Mouse (Mus musculus) cerebellum, postnatal 4 days (tissue): Measurements from ENCODE around the gene Ugt1a2.
A peak's percentile ranks its signal among the peaks of the same experiment; 100 is the strongest.

ENCODE experiments used
- DNase-seq, 2 experiments: peaks; one replicate each; pipeline ENCODE4 v3.0.0; 2022; ENCODE audit warnings: low spot score in 2 of 2, mixed read lengths in 1 of 2

Ugt1a2 gene

DNA sequence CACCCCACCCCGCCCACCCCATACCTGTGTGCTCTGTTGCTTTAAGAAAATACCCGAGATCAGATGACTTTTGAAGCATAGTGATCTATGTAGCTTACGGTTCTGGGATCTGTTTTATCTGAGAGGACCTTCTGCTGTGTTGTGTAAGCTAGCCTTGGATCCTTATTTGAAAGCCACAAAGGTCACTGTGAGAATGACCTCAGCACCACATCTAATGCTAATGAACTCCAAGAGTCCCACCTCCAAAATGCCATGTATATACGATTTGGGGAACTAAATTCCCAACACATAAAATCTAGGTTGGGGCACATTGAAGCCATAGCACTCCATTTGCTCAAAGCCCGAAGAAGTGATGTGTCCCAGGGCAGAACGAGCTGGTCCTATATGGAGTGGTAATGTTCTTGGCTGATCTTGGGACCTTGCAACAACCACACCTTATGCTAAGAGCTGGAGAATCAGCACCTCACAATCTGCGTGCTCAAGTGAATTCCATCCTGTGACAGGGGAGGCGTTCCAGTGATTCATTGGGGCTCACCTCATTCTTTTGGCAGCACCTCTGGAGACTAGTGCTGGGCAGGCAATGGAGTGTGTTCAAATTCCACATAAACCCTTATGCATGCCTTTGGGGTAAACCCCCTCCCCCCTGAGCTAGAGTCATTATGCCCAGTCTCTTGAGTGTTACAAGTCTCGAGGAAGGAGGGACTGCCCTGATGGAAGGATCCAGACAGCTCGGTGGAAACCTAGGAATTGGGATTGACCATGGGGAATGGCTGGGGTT, 56.7 kb downstream of the Ugt1a2 start:
- DNase-seq: no peak

DNA sequence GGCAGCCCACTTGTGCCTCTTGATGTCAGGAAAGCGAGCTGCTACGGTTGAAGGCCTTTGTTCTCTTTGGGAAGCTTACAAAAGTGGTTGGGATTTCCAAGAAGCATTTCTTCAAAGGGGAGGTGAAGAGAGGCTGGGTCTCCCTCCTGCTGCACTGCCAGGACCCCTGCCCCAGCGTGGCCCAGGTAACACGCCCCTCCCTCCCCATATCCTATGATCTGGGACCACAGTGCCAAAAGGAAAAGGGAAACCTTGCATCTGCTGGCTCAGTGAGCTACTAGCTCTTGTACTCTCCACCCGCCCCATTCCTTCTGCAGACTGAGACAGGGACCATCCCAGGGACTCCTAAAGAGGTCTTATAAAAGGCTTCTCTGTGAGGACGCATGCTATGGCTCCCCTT, 57.3 kb downstream of the Ugt1a2 start:
- DNase-seq: no peak

DNA sequence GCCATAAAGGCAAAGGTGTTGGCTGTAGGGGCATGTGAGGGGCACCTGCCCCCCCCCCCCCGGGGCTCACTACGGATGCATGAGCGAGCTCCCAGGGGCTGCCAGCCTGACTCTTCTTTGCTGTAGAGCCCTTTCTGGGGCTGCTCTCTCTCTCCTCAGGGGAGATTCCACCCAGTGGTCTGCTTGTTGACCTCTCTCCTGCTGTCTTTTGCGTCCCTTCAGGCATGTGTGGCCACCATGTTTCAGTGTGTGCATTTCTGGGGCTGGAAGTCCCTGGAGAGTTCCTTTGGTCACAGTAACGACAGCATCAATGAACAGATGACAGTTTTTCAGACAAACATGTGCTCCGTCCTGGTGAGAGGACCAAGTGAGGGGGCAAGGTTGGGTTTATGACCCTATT, 58.0 kb downstream of the Ugt1a2 start:
- no peak for DNase-seq

DNA sequence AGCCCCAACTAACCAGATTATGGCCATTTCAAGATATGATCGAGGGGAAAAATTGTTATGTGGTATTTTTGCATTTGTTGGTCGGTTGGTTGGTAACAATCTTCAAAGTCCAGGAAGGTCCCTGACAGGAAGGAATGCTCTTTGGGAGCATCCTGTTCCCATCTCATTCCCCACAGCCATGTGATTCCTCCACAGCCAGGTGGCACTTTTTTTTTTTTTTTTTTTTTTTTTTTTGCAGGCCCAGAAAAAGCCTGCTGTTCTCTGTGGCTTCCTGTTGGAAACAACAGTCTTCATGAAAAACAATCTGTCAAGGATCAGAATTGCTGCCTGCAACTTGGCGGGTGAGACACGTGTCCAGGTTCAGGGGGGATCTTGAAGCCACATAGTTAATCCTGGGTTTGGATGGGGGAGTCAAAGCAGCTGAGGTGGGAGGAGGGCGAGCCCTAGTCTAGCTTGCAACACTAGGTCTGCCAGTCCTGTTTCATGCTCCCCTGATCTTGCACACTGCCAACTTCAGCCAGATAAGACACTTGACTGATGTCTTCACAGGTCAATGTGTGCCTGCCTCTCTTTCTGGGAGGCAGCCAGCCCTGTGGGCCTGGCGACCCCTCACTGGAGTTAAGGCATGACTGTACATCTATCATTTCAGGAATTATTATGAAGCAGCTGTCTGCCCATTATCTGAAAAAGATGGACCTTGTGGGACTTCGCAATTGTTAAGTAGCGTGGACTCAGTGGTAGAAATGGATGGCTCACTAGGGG, 58.7 kb downstream of the Ugt1a2 start:
- peak in 1 of 2 experiments; percentile 69 for DNase-seq

DNA sequence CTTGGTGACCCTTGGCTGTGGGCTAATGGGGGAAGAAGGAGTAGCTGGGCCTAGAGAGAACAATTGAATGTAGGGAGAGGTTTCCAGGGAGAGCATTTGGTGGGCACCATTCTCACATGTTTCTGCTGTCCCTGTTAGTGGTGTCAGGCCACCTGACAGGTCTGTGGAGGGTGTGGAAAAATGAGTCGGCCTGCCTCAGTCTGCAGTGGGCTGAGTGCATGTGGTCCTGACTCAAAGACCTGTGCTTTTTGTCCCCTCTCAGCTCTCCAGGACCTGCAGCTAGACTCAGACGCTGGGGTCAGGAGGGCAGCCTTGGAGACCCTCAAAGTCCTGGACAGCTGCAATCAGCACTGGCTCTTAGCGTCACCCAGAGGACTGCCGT, 59.2 kb downstream of the Ugt1a2 start:
- DNase-seq: no peak

DNA sequence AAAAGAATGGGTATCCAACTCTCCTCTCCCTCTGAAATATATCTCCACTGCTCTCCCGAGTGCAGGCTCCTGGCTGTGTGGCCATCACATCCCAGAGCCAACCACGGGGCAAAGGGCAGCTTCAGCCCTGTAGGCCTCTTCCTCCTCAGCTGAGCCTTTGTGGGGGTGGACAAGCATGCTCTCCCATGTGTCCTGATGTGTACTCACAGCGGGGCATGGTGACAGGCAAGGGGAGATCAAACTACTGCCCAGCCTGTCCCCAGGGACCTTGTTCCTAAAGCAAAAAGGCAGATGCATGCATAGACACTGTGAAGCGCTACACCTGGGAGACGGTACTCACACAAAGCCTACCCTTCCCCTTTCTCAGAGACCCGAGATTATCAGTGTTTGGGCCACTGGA, 59.7 kb downstream of the Ugt1a2 start:
- DNase-seq: no peak

DNA sequence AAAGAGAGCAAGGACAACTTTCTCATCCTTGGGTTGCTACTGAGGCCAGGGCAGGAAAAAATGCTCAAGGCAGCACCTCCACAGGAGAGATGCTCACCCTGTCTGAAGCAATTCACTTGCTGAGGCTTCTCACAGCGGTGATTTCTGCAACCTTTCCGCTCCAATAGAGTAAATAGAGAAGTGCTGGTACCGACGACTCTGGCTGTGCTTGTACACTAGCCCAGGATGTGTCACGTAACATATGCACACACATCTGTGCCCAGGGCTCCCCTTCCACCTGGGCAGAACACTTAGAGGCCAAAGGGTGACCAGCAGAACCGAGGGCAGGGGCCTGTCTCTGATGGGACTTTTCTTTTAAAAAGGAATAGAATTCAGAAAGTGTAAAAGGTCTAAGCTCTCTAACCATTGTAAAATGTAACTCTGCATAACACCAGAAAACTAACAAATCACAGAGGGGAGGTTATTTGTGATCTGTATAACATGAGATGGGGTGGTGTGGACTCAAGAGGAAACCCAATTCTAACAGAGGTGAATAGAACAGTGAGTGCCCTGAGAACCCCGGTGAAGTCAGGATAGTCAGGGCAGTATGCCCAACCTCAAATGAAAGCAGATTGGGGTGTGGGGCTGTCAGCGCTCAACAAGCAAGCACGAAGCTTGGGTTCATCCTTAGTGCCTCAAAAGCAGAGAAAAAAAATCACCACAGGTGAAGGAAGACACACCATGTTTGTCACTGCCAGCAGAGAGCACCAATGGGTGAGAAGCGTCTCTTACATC, 60.4 kb downstream of the Ugt1a2 start:
- DNase-seq: no peak

DNA sequence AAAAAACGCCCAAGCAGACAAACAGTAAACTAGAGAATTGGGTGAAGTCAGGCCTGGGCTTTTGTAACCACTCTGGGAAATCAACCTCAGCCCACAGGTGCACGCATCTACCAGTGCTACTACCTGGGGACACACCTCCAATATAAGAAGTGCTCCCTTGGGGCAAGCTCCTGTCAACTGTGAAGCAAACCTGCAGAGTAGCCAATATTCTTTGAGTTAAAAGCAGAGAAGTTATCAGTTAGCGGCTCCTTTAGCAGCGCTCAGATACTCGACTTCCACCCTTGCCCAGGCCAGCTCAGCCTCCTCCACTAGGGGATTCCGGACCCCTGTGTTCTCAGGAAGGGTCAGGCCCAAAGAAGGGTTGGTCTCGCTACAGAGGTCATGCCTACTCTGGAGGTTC, 61.3 kb downstream of the Ugt1a2 start:
- no peak for DNase-seq

DNA sequence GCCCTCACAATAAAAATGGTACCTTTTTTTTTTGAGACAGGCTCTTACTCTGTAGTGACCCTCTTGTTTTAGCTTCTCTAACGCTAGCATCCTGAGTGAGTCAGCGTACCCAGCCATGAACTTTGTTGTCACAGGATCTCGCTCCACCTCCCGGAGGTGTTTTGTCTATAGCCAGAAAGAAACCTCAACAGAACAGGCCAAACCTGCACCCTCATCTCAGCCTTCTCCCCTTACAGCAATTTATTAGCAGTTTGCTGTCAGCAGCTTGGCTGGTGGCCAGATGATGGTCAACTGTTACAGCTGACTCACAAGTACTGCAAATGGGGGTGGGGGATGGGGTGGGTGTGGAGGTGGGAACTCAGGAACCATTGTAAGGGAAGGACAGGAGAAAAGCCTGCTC, 61.9 kb downstream of the Ugt1a2 start:
- DNase-seq: no peak

DNA sequence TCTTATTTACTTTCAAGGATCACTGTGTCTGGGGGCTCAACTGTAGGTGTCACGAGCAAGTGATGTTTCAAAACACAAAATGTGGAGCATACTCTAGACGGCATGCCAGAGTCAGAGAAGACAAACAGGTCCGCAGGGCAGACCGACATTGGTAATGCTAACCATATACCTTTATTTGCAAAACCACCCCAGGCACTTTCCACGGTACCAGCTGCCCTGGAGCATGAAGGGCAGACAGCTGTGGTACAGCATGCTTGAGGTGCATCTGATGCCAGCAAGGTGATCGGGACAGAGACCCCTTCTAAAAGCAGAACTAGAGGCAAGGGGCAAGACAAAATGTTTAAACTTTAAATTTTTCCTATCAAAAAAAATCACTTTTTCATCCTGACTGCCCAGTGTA, 62.6 kb downstream of the Ugt1a2 start:
- no peak for DNase-seq

DNA sequence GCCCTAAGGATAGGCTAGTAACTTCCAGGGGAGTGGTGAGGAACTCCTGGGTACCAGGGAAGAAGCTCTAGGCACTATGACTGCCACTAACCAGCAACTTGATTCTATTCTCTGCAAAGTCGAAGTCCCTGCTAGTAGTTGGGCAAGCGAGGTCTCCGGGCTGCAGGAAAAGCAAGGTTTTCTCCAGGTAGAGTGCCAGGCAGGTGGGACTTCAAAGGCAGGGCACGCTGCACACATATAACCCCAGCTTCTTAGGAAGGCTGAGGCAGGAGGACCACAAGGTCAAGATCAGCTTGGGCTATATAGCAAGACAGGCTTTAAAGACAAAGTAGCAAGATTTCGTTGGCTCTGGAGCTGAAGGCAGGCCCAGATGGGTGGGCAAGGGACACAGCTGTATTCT, 63.4 kb downstream of the Ugt1a2 start:
- DNase-seq: no peak

DNA sequence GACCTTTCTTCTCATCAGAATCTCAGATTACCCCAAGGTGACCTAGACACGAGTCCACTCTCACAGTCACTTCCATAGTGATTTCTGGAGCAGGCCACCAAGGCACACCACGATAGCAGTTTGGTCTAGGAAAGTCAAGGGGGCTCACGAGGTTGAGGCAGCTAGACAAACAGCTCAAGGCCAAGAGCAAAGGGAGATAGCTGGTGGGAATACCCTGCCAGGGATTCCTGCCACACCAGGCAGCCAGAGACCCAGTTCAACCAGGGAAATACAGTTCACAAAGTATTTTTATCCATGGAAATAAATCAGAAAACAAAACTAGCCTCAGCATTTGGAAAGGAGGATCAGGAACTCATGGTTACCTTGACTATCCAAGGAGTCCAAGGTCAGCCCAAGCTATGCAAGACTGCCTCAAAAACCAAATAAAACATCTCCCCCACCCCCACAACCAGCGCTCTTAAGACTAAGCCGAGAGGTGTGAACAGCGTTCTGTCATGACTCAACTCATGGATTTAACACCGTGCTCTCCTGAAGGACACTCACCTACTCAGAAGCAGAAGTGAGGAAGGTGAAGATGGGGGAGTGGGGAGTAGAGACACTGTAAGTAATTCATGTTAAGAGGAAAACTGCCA, 64.0 kb downstream of the Ugt1a2 start:
- DNase-seq: no peak

DNA sequence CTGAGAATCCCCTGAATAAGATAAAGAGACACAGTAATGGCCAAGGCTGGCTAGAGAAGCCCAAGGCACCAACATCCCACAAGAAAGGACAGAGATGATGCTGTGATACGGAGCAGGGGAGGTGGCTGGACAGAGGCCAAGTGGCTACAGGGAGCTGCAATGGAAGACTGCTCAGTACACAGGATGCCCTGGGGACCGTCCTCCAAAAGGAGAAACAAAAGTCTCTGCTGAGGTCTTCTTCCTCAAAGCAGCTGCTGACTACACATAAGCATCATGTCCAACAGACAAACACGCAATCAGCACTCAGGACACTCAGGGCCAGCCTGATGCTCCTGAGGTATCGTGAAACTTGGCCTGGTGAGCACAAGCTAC, 64.5 kb downstream of the Ugt1a2 start:
- DNase-seq: no peak

DNA sequence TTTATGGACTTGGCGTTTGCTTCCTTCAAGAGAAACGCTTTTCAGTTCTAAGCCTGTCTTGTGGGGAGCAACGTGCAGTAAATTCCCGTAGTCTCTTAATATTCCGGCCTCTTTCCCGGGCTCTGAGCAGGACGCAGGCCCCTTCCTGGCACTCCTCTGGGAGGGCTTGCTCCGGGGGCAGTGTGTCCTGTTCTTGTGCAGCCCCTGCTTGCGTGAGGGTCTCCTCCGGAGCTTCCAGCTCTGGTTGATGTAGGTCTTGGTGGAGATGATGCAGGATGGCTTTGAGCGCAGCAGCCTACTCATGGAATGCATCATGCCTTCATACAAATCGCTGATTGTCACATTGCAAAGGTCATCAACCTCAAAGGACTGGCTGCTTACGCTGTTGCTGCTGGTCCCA, 65.7 kb downstream of the Ugt1a2 start:
- no peak for DNase-seq

DNA sequence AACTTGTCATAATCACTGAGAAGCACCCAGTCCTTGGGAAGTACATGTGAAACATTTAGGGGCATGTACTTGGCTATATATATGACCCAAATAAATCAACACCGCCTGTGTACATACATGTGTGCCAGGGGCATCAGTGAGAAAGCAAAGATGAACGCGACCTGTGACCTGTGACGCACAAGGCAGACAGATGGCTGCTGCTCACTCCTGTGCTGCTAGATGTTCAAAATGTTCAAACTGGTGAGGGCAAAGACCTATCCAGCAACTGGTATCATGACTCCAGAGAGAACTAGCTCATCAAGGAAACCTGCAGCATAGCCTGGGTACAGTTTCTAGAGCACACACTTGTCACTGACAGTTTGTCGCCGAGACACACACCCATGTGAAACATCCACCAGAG, 67.1 kb downstream of the Ugt1a2 start:
- no peak for DNase-seq

DNA sequence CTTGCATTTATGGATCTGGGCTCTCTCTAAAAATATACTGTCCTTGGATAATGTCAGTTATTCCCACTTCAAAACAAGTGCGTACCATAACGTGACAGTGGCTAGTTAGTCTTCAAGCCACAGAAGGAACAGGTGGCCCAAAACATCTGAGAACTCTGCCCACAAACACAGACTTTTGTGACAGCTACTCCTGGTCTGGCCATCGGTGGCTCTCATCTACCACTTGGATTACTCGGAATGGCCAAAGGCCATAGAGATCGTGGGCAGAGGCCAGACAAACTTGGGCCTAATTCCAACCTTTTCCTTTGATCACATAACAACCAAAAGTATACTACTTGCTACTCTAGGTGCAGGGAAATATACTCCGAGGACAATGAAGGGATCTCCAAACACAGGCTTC, 67.7 kb downstream of the Ugt1a2 start:
- DNase-seq: no peak
